1 mouse cellular context compared by ENCODE assay signal in the genomic region with DNA sequence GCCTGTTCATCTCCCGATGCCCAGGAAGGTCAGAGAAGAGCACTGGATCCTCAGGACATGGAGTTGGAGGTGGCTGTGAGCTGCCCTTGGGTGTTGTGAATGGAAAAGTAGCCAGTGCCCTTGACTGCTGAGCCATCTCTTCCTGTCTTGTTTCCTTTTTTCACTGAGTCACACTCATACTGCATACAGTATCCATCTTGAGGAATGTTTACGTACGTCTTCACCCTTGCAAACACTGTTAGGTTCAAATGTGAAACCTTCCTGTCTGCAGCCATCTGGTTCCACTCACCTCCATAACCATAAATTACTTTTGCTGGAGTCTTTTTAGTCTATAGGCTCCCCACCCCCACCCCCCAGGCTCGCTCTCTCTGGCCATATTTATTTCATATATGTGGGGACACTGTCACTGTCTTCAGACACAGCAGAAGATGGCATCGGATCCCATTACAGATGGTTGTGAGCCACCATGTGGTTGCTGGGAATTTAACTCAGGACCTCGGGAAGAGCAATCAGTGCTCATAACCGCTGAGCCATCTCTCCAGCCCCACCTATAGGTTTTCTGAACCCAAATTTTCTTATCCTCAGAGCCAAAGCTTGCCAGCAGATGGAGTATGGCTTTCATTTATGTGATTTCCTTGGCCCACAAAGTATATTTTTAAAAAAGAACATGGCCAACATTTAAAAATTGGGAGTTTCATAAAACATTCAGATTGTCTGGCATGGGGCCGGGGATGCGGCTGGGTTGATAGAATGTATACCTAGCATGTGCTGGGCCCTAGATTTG.
TF ChIP-seq lines count a peak whose summit lies in the region.

No protein-coding gene starts in this region.

TF ChIP-seq in MEL, 35 proteins besides CTCF, POLR2A, EP300 and RAD21 (continued from another document):
- no peak for TF ChIP-seq MAX (IDR thresholded peaks at IDR 0.05; ENCODE audit: low read length)
- TF ChIP-seq SMC3 (IDR thresholded peaks at IDR 0.05; ENCODE audit: low read depth, low read length) = peak; percentile 35
